Mouse (Mus musculus) E14TG2a.4 (cell line): Measurements from ENCODE around the gene Txndc2.
A peak's percentile ranks its signal among the peaks of the same experiment; 100 is the strongest.

Source experiments
- CTCF ChIP-seq: conservative IDR thresholded peaks from 2 replicates; pipeline ENCODE4 v1.5.1; 2014; ENCODE audit warnings: low read length
- NANOG ChIP-seq: IDR thresholded peaks from 2 replicates; pipeline ENCODE4 v1.6.1; 2014; ENCODE audit warnings: borderline replicate concordance, low read length, mixed read lengths

- peak; percentile 68 for TF ChIP-seq CTCF
- no peak for TF ChIP-seq NANOG
Observed at GRCm38 (mm10) chr17:65677742-65678141, 35.8 kb upstream of the Txndc2 start.
